Mouse (Mus musculus) liver, embryonic 18 days (tissue): Measurements from ENCODE around the gene Bola3. TPM values are rescaled to one million over a fixed set of nuclear protein-coding genes. Genes with fewer than 3 reads are reported as not detected.

Source experiments
- polyA plus RNA-seq: library from polyadenylated mRNA; depleted of rRNA; stranded (reverse); fragments of >200 nt; gene quantifications from 2 replicates; pipeline ENCODE4 v1.2.3, GENCODE M21; 2012; rRNA removed

Gene Bola3
- 58.3 and 59.1 TPM in 2 replicates for polyA plus RNA-seq

DNA sequence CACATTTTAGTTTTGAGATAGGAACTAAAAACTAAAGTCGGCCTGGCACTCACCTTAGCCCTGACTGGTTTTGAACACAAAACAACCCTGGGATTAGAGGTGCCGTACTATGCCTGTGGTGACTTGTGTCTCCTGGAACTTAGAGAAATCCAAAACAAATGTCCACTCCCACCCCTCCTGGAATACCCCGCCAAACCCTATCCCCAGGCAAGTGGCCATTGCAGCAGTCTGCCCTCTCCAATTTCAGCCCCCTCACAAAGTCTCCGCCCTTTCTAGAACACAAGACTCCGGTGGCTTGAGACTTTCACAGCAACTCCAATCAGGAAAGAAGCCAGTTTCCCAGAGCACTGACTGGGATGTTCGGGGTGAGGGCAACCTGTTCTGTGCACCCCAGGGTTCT, at the start of gene Bola3:
TSS of gene Bola3 (plus strand) at position 275 of the 400 bp plus-strand sequence.

DNA sequence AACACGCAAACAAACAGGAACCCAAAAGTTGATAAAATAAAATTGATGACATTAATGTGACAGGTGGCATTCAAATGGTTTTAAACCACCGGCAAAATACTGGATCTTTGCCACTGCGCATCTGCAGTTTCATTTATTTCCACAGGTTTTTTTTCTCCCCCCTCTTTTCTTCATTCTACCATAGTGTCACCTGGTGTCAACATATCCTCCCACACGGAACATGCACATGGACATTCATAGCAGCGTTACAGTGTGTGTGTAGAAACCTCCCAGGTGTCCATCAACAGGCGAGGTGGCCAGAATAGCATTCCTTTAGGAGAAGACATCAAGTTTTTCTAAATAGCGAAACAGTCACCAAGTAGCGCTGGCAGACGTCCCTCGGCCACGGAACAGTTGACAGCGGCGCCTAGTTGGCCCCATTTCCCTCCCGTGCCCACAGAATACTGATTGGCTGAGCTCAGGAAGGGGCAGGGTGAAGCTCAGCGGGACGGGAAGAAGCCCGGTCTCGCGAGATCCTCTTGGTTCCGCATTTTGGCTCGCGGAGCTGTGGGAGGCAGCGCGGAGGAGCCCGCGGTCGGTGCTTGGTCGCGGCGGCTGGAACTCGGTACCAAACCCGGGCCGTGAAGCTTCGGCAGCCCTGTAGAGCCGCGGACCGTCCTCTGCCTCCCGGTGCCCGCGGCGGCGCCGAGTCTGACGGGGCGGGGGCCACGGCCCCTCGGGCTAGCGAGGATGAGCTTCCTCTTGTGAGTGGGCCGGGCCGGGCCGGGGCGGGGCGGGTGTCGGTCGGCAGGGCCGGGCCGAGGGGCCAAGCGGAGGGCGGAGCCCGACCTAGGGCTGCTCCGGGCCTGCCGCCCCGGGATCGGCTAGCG, 23.2 kb upstream of the Bola3 start, which contains the start of the genes Mthfd2 and Mob1a:
TSS of gene Mthfd2 (minus strand) at position 384 of the 869 bp plus-strand sequence.
TSS of gene Mob1a (plus strand) at position 492 of the 869 bp plus-strand sequence.

Other genes starting within 250 kb of the Bola3 start
- gene Ccdc142, start 247.5 kb upstream of the Bola3 start, polyA plus RNA-seq = 0.85 and 1.0 TPM in 2 replicates
- gene Gm42688, start 247.5 kb upstream of the Bola3 start, polyA plus RNA-seq = 1.5 and 2.0 TPM in 2 replicates
- gene Mrpl53, start 240.1 kb upstream of the Bola3 start, polyA plus RNA-seq = 49.4 and 73.2 TPM in 2 replicates
- 32.2 and 36.3 TPM in 2 replicates for gene Mogs, start 233.7 kb upstream of the Bola3 start, polyA plus RNA-seq
- 24.7 and 26.2 TPM in 2 replicates for gene Wbp1, start 227.6 kb upstream of the Bola3 start, polyA plus RNA-seq
- gene Ino80b, start 223.7 kb upstream of the Bola3 start, polyA plus RNA-seq = 8.5 and 10.0 TPM in 2 replicates
- gene Rtkn, start 213.7 kb upstream of the Bola3 start, polyA plus RNA-seq = 19.0 and 22.3 TPM in 2 replicates
- 0.36 and 0.39 TPM in 2 replicates for gene Wdr54, start 192.8 kb upstream of the Bola3 start, polyA plus RNA-seq
- gene 1700003E16Rik, start 192.7 kb upstream of the Bola3 start, polyA plus RNA-seq = 0.02 and 0.04 TPM in 2 replicates
- 16.8 and 23.5 TPM in 2 replicates for gene Dctn1, start 183.2 kb upstream of the Bola3 start, polyA plus RNA-seq
- 0.05 TPM in 2 replicates for gene Slc4a5, start 129.3 kb upstream of the Bola3 start, polyA plus RNA-seq
- gene Mthfd2, start 23.2 kb upstream of the Bola3 start, polyA plus RNA-seq = 18.5 and 21.5 TPM in 2 replicates
- 19.4 and 21.9 TPM in 2 replicates for gene Mob1a, start 23.1 kb upstream of the Bola3 start, polyA plus RNA-seq
- 2.3 and 3.4 TPM in 2 replicates for gene Tet3, start 109.9 kb downstream of the Bola3 start, polyA plus RNA-seq
- 19.6 and 21.8 TPM in 2 replicates for gene Dguok, start 157.8 kb downstream of the Bola3 start, polyA plus RNA-seq
- gene Actg2, start 187.1 kb downstream of the Bola3 start, polyA plus RNA-seq = 4.8 and 5.8 TPM in 2 replicates
- gene Stambp, start 223.6 kb downstream of the Bola3 start, polyA plus RNA-seq = 6.4 and 7.2 TPM in 2 replicates